Mouse (Mus musculus) CD4-positive, CD25-positive, alpha-beta regulatory T cell, adult 4 months (primary cell): ENCODE data around the gene Lpcat2b. TPM values are rescaled to one million over a fixed set of nuclear protein-coding genes. Genes with fewer than 3 reads are reported as not detected.

Experiments
- ATAC-seq: one replicate; pipeline ENCODE4 v1.8.0; 2017
- polyA plus RNA-seq, 2 experiments: library from polyadenylated mRNA; unstranded; fragments of 100-300 nt; shearing (Covaris generic); gene quantifications; one replicate each; pipeline ENCODE4 v1.2.1; 2017

The Lpcat2b gene
- polyA plus RNA-seq, 2 experiments from 2014 or later: not detected

GRCm38 (mm10) chr5:107448784-107449183, 17.4 kb downstream of the Lpcat2b start:
- ATAC-seq: no peak

- ATAC-seq: no peak
Observed at GRCm38 (mm10) chr5:107449620-107450019, 18.3 kb downstream of the Lpcat2b start.

GRCm38 (mm10) chr5:107450299-107450698, 18.9 kb downstream of the Lpcat2b start:
- ATAC-seq: no peak

GRCm38 (mm10) chr5:107462147-107463076, 31.1 kb downstream of the Lpcat2b start:
- no peak for ATAC-seq

- no peak for ATAC-seq
Observed at GRCm38 (mm10) chr5:107466501-107466900, 35.2 kb downstream of the Lpcat2b start.

- no peak for ATAC-seq
Observed at GRCm38 (mm10) chr5:107467098-107467497, 35.7 kb downstream of the Lpcat2b start.

- no peak for ATAC-seq
Observed at GRCm38 (mm10) chr5:107470600-107471329, 39.4 kb downstream of the Lpcat2b start.

- no peak for ATAC-seq
Observed at GRCm38 (mm10) chr5:107480194-107480593, 48.8 kb downstream of the Lpcat2b start.

Other genes with a start within 250 kb of the Lpcat2b start
- gene Tgfbr3, start 141.9 kb upstream of the Lpcat2b start, polyA plus RNA-seq: 1 to 10 TPM; 4.4 to 7.8 TPM
- gene Brdt, start 100.4 kb upstream of the Lpcat2b start, polyA plus RNA-seq: 1 to 10 TPM in 1 of 2 experiments, under 1 TPM in 1; 0.91 to 1.3 TPM
- under 1 TPM in 1 of 2 experiments, not detected in 1; 0.42 TPM for gene Ephx4, start 28.8 kb upstream of the Lpcat2b start, polyA plus RNA-seq
- gene Btbd8, start 6.4 kb downstream of the Lpcat2b start, polyA plus RNA-seq: 1 to 10 TPM; 8.9 to 9.7 TPM
- 1 to 10 TPM; 1.0 to 1.3 TPM for gene Gm42669, start 76.1 kb downstream of the Lpcat2b start, polyA plus RNA-seq
- gene 1700028K03Rik, start 103.2 kb downstream of the Lpcat2b start, polyA plus RNA-seq: under 1 TPM; 0.14 to 0.47 TPM
- 10 to 100 TPM; 37.7 to 52.2 TPM for gene Rpap2, start 165.8 kb downstream of the Lpcat2b start, polyA plus RNA-seq
- gene Glmn, start 166.3 kb downstream of the Lpcat2b start, polyA plus RNA-seq: 10 to 100 TPM; 28.2 to 36.6 TPM